Mouse (Mus musculus): Measurements from ENCODE around the gene Dot1l. TPM values are rescaled to one million over a fixed set of nuclear protein-coding genes. Genes with fewer than 3 reads are reported as not detected.
A peak's percentile ranks its signal among the peaks of the same experiment; 100 is the strongest.
"Not testable (repeated sequence)": the region's sequence is repeated elsewhere in the genome, so short reads cannot be mapped to it uniquely, and the experiment has no call there.

Gene Dot1l
- total RNA-seq, 2 experiments from 2014 or later: 13.6 to 20.8 TPM

DNA sequence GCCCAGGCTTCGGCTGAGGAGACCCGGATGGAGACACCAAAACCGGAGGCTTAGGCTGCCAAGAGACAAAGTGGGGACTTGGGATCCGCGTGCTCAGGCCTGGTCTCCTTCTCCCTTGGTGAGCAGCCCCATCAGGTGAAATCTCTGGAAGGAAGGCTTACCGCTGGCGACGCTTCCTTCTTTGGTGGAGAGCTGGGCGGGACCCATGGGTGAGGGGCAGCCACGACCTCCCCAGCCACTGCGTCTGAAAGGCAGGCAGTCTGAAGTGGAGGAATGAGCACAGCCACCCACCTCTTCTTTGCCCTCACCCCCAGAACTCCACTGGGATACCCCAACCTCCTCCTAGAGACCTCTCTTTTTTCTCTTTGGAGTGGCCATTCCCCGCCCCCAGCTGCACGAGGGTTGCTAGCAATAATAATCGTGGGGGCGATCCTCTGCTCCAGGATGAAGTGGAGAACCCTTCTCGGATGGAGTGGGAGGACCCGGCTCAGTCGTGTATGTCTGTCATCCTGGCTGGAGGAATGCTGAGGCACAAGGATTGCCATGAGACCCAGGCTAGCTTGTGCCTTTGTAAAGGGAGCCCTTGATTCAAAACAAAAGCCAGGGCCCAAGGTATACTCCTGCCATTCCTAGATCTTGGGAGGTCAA is 54.1 kb downstream of the Dot1l start:
- no peak for DNase-seq (ENCODE audit: low spot score)

DNA sequence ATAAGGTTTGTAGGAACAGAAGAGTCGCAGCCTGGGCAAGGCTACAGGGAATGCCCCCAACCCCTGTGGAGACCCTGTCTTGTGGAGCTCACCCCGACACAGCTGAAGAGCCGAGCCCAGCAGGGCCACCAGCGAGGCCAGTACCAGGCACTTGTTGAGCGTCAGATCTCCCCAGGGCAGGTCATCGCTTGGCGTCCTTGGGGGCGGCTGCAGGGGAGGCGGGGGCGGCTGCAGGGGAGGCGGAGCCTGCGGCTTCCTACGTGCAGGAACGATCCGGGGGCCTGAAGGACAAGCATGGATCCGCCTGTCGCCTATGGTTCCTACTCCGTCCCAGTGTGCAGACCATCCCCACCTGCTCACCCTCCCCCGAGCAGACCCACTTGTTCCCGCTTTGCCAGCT is 55.1 kb downstream of the Dot1l start:
- no peak for DNase-seq (ENCODE audit: low spot score)

GRCm38 (mm10) chr10:80812391-80813041 is 57.5 kb downstream of the Dot1l start:
- DNase-seq (ENCODE audit: low spot score): peak; percentile 71

- peak; percentile 83 for DNase-seq (ENCODE audit: low spot score)
These were observed 58.4 kb downstream of the Dot1l start, which contains the start of gene Jsrp1 for GRCm38 (mm10) chr10:80813366-80813765. TSS of gene Jsrp1 (minus strand) at chr10:80813498.

DNA sequence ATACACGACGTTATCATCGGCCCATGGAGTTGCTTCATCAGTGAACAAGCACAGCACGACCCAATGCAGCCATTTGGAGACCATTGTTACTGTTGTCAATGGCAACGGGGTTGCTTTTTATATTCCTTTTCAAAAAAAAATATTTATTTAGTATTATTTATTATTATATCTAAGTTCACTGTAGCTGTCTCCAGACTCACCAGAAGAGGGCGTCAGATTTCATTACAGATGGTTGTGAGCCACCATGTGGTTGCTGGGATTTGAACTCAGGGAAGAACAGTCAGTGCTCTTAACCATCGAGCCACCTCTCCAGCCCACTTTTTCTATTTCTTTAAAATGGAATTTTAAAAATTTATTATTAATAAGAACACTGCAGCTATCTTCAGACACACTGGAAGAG is 59.8 kb downstream of the Dot1l start:
- no peak for DNase-seq (ENCODE audit: low spot score)

DNA sequence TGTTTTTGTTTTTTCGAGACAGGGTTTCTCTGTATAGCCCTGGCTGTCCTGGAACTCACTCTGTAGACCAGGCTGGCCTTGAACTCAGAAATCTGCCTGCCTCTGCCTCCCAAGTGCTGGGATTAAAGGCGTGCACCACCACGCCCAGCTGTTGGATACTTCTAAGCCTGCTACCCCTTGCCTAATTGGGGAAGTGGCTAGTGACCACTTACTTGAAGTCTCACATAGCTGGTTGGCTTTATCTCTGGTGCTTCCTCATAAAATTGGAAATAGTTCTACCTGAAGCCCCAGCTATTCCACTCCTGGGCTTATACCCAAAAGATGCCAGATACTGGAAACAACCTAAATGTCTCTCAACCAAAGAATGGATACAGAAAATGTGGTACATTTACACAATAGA is 61.3 kb downstream of the Dot1l start:
- DNase-seq (ENCODE audit: low spot score): not testable (repeated sequence)

DNA sequence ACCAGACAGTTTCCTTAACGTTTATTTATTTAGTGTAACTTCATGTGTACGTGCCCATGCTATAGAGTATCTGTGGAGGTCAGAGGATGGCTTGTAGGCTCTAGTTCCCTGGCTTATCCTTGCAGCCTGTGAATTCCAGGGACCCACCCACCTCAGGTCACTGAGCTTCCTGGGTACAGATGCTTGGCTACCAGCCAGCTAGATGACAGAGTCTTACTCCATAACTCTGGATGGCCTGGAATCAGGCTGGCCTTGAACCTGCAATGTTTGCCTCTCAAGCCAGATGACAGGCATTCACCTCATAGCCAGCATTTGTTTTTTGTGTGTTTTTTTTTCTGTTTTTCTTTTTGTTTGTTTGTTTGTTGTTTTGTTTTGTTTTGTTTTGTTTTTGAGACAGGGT is 62.2 kb downstream of the Dot1l start:
- DNase-seq (ENCODE audit: low spot score): no peak

GRCm38 (mm10) chr10:80817955-80818354 is 62.9 kb downstream of the Dot1l start:
- not testable (repeated sequence) for DNase-seq (ENCODE audit: low spot score)

- no peak for DNase-seq (ENCODE audit: low spot score)
These were observed 63.7 kb downstream of the Dot1l start for GRCm38 (mm10) chr10:80818599-80819281.

DNA sequence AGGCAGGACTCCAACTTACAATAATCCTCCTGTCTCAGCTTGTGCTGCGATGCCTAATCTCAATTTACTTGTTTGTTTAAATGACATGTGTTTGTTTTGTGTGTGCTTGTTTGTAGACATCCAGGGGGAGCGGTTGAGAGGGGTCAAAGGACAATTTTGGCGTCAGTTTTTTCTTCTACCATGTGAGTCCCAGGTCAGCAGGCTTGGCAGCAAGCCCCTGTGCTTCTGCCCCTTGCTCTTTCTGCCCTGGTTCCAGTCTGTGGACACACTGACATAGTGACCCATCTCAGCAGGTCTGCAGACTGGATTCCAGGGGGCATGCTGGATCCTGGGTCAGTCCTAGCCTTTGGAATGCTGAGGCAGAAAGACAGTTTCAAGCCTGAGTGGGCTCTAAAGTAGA is 64.4 kb downstream of the Dot1l start:
- DNase-seq (ENCODE audit: low spot score): no peak

DNA sequence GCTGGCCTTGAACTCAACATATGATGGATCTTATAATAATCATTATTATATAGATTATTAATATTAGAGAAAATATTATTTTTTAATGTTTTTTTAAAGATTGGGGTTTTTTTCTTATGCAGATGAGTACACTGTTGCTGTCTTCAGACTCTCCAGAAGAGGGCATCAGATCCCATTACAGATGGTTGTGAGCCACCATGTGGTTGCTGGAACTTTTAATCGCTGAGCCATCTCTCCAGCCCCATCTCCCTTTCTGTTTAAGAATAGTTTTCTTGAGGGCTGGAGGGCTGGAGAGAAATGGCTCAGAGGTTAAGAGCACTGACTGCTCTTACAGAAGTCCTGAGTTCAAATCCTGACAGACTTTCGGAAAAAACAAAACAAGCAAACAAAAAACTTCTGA is 67.0 kb downstream of the Dot1l start:
- peak; percentile 38 for DNase-seq (ENCODE audit: low spot score)

DNA sequence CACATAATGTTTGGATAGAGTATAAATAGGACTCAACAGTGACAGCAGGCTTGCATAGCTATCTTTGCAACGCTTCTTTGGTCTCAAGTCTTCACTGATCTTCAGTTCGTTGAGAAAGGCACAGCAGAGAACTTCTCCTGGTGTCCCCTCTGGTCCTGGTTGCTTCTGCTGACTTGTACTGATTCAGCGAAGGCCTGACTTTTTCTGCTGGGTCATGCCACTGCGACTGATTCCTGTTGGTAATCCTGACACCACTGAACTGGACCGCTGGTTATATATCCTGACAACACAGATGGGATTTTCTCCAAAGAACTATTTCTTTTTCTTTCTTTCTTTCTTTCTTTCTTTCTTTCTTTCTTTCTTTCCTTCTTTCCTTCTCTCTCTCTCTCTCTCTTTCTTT is 67.5 kb downstream of the Dot1l start:
- no peak for DNase-seq (ENCODE audit: low spot score)

GRCm38 (mm10) chr10:80823316-80823715 is 68.3 kb downstream of the Dot1l start:
- DNase-seq (ENCODE audit: low spot score): no peak

DNA sequence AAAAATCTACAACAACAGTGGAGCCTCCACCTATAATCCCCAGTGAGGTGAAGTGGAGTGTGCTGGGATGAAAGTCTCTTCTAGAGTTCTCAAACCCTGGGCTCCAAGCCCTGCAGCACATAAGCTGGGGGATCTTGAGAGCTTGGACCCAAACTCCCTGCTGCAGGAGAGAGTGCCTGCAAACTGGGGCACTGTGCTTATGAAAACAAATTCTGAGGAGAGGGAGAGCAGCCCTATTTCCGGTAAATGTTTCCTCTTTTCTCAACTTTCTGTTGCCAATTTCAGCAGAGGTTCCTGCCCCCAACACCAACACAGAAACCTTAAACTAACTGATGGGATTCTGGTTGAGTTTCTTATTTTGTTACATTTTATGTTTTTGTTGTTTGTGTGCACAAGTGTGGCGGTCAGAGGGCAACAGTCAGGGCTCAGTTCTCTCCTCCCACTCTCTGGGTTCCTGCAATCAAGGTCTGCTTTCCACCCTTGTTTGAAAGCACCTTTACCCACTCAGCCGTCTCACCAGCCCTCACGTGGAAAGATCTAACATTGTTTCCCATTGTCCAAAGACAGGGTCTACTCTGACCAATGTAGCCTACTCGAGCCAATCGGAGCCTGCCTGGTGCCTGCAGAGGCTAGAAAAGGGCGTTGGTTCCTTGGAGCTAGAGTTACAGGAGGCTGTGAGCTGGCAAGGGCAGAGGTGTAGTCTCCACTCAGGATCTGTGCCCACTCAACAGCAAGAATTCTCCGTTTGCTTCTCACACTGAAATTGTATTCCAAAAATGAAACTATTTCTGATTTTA is 69.0 kb downstream of the Dot1l start:
- DNase-seq (ENCODE audit: low spot score): no peak

DNA sequence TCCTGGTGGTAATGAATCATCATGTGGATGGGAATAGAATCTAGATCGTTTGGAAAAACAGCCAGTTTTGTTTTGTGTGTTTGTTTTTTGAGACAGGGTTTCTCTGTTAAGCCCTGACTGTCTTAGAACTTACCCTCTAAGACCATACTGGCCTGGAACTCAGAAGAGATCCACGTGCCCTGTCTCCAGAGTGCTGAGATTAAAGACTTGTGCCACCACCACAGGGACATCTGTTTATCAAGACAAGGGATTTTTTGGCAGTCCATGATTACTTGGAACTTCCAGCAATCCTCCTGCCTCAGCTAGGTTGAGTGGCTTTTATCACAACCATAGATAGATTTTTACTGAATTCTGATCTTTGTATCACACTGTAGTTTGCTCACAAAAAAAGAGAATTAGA is 69.8 kb downstream of the Dot1l start:
- no peak for DNase-seq (ENCODE audit: low spot score)

- DNase-seq (ENCODE audit: low spot score): peak; percentile 100
These were observed 71.4 kb downstream of the Dot1l start, which contains the start of gene Oaz1 for GRCm38 (mm10) chr10:80826151-80827062. TSS of gene Oaz1 (plus strand) at chr10:80826656.

DNA sequence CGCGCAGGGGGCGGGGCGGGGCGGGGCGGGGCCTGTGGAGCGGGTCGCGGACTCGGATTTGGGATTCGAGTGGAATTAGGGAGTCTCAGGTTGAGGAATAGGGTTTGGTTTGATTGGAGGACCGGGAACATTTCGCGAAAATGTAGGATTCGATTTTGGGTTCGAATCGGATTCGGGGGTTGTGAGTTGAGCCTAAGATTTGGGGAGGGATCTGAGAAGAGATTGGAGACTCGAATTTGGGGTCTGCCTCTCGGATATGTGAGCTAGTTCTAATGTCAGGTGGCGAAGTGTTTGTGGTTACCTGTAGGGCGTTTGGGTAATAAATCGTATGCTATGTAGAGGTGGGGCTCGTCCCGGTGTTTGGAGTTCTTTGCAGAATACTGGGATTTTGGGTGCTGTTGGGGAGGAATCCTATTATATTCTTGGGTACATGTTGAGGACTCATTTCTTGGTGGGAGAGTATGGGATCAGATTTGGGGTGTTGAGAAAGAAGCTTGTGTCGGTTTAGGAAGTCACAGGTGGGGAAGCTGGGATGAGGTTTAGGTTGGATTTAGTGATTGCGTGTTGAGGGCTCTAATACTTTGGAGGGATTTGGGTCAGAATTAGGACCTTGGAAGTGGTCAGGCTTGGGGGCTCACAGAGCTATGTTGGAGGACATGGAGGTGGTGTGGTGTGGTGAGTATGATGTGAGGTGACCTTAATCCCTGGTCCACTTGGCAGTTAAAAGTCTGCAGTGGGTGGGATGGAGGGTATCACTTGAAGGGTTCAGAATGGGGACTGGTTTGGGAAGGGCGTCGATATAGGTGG is 72.3 kb downstream of the Dot1l start:
- DNase-seq (ENCODE audit: low spot score): no peak

DNA sequence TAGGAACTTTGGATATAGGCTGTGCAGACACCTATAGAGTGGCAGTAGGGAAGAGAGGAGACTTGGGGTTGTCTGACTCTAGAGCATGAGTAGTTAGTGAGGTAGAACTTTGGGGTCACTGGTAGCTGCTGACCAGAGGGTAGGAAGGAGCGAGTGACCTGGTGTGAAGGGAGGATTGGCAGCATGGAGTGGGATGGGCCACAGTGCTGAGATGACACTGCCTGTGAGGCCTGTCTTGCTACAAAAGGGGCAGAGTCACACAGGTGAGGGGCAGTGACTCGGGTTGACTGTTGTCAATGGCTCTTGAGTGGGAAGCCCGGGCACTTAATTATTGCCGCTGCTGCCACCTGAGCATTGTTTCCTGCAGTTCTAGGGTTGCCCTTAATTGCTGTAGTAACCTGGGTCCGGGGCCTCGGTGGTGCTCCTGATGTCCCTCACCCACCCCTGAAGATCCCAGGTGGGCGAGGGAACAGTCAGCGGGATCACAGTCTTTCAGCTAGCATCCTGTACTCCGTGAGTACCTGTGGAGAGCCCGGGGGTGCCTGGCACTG is 72.9 kb downstream of the Dot1l start:
- no peak for DNase-seq (ENCODE audit: low spot score)

- not testable (repeated sequence) for DNase-seq (ENCODE audit: low spot score)
These were observed 73.6 kb downstream of the Dot1l start for GRCm38 (mm10) chr10:80828587-80828986.

Data from gastrocnemius, adult 18-20 months (tissue).